Mouse (Mus musculus): ENCODE results near the gene Tmub2. TPM values are rescaled to one million over a fixed set of nuclear protein-coding genes. Genes with fewer than 3 reads are reported as not detected.

The Tmub2 gene
- polyA plus RNA-seq, 1 experiment from 2014 or later, result 64.5 TPM

- ATAC-seq (ENCODE audit: insufficient read depth, low FRiP score, low TSS enrichment) (no peak), DNase-seq (ENCODE audit: low spot score) (no peak)
- 77% methylated on average over 4 of the region's 4 CpGs for WGBS
- no peaks in the 10 kb centered on the region for H3K4me1 ChIP-seq (ENCODE audit: control insufficient read depth, insufficient read depth, low read length)
- no peaks in the 10 kb centered on the region for H3K9me3 ChIP-seq (ENCODE audit: control insufficient read depth, low read length)
- H3K27ac ChIP-seq (ENCODE audit: low read depth, low read length), result no peak overlapping the region
- no peak overlapping the region for H3K9ac ChIP-seq (ENCODE audit: low read length)
- H3K4me3 ChIP-seq (ENCODE audit: low read depth, low read length), result no peak overlapping the region
- H3K27me3 ChIP-seq (ENCODE audit: control insufficient read depth, insufficient read depth, low read length), result no peaks in the 10 kb centered on the region
- H3K36me3 ChIP-seq (ENCODE audit: control insufficient read depth, insufficient read depth, low read length), result no peaks in the 10 kb centered on the region
- H3K4me2 ChIP-seq (ENCODE audit: low read depth), result no peak overlapping the region
These were observed 49.3 kb downstream of the Tmub2 start for GRCm38 (mm10) chr11:102334010-102334409.

GRCm38 (mm10) chr11:102334973-102335700 is 50.4 kb downstream of the Tmub2 start:
- Histone ChIP-seq H3K27me3 (ENCODE audit: control insufficient read depth, insufficient read depth, low read length) (no peaks in the 10 kb centered on the region), H3K36me3 (ENCODE audit: control insufficient read depth, insufficient read depth, low read length) (no peaks in the 10 kb centered on the region), H3K4me1 (ENCODE audit: control insufficient read depth, insufficient read depth, low read length) (no peaks in the 10 kb centered on the region), H3K9me3 (ENCODE audit: control insufficient read depth, low read length) (no peaks in the 10 kb centered on the region), H3K27ac (ENCODE audit: low read depth, low read length) (no peak overlapping the region), H3K4me2 (ENCODE audit: low read depth) (no peak overlapping the region), H3K4me3 (ENCODE audit: low read depth, low read length) (no peak overlapping the region), H3K9ac (ENCODE audit: low read length) (no peak overlapping the region)
- DNase-seq (ENCODE audit: low spot score), result no peak
- 45% methylated on average over 9 of the region's 9 CpGs for WGBS
- no peak for ATAC-seq (ENCODE audit: insufficient read depth, low FRiP score, low TSS enrichment)

GRCm38 (mm10) chr11:102336191-102336590 is 51.5 kb downstream of the Tmub2 start:
- H3K9me3 ChIP-seq (ENCODE audit: control insufficient read depth, low read length), result no peaks in the 10 kb centered on the region
- H3K4me3 ChIP-seq (ENCODE audit: low read depth, low read length), result no peak overlapping the region
- no peak for ATAC-seq (ENCODE audit: insufficient read depth, low FRiP score, low TSS enrichment)
- no peaks in the 10 kb centered on the region for H3K4me1 ChIP-seq (ENCODE audit: control insufficient read depth, insufficient read depth, low read length)
- no peak for DNase-seq (ENCODE audit: low spot score)
- no peaks in the 10 kb centered on the region for H3K27me3 ChIP-seq (ENCODE audit: control insufficient read depth, insufficient read depth, low read length)
- H3K36me3 ChIP-seq (ENCODE audit: control insufficient read depth, insufficient read depth, low read length), result no peaks in the 10 kb centered on the region
- H3K9ac ChIP-seq (ENCODE audit: low read length), result no peak overlapping the region
- WGBS, result 86% methylated on average over 1 of the region's 1 CpGs
- H3K27ac ChIP-seq (ENCODE audit: low read depth, low read length), result no peak overlapping the region
- no peak overlapping the region for H3K4me2 ChIP-seq (ENCODE audit: low read depth)

- Histone ChIP-seq H3K4me2 (ENCODE audit: low read depth) (no peak overlapping the region), H3K9ac (ENCODE audit: low read length) (no peak overlapping the region), H3K9me3 (ENCODE audit: control insufficient read depth, low read length) (no peaks in the 10 kb centered on the region), H3K27me3 (ENCODE audit: control insufficient read depth, insufficient read depth, low read length) (no peaks in the 10 kb centered on the region), H3K27ac (ENCODE audit: low read depth, low read length) (no peak overlapping the region), H3K4me3 (ENCODE audit: low read depth, low read length) (no peak overlapping the region), H3K36me3 (ENCODE audit: control insufficient read depth, insufficient read depth, low read length) (no peaks in the 10 kb centered on the region), H3K4me1 (ENCODE audit: control insufficient read depth, insufficient read depth, low read length) (no peaks in the 10 kb centered on the region)
- DNase-seq (ENCODE audit: low spot score) (no peak), ATAC-seq (ENCODE audit: insufficient read depth, low FRiP score, low TSS enrichment) (no peak)
- WGBS, result 47% methylated on average over 1 of the region's 1 CpGs
These were observed 53.2 kb downstream of the Tmub2 start for GRCm38 (mm10) chr11:102337921-102338320.

GRCm38 (mm10) chr11:102338561-102338960 is 53.8 kb downstream of the Tmub2 start:
- H3K9ac ChIP-seq (ENCODE audit: low read length), result no peak overlapping the region
- no peak overlapping the region for H3K4me3 ChIP-seq (ENCODE audit: low read depth, low read length)
- H3K4me2 ChIP-seq (ENCODE audit: low read depth), result no peak overlapping the region
- H3K27ac ChIP-seq (ENCODE audit: low read depth, low read length), result no peak overlapping the region
- no peaks in the 10 kb centered on the region for H3K9me3 ChIP-seq (ENCODE audit: control insufficient read depth, low read length)
- 46% methylated on average over 3 of the region's 3 CpGs for WGBS
- DNase-seq (ENCODE audit: low spot score) (no peak), ATAC-seq (ENCODE audit: insufficient read depth, low FRiP score, low TSS enrichment) (no peak)
- no peaks in the 10 kb centered on the region for H3K36me3 ChIP-seq (ENCODE audit: control insufficient read depth, insufficient read depth, low read length)
- no peaks in the 10 kb centered on the region for H3K27me3 ChIP-seq (ENCODE audit: control insufficient read depth, insufficient read depth, low read length)
- no peaks in the 10 kb centered on the region for H3K4me1 ChIP-seq (ENCODE audit: control insufficient read depth, insufficient read depth, low read length)

Other genes starting within 250 kb of the Tmub2 start
- gene Cd300lg, start 243.4 kb upstream of the Tmub2 start, polyA plus RNA-seq (2014; fragmentation: Nextera tagmentation; extraction: Ambion mirVana), result 0.12 and 0.26 TPM in 2 replicates
- 15.8 and 16.2 TPM in 2 replicates for gene Mpp2, start 196.4 kb upstream of the Tmub2 start, polyA plus RNA-seq (2014; fragmentation: Nextera tagmentation; extraction: Ambion mirVana)
- gene Ppy, start 183.6 kb upstream of the Tmub2 start, polyA plus RNA-seq (2014; fragmentation: Nextera tagmentation; extraction: Ambion mirVana), result not detected in 2 replicates
- 1.0 TPM in 1 of 2 replicates, not detected in the other for gene Pyy, start 177.1 kb upstream of the Tmub2 start, polyA plus RNA-seq (2014; fragmentation: Nextera tagmentation; extraction: Ambion mirVana)
- gene Nags, start 139.4 kb upstream of the Tmub2 start, polyA plus RNA-seq (2014; fragmentation: Nextera tagmentation; extraction: Ambion mirVana), result not detected in 2 replicates
- gene Tmem101, start 128.5 kb upstream of the Tmub2 start, polyA plus RNA-seq (2014; fragmentation: Nextera tagmentation; extraction: Ambion mirVana), result 34.2 and 34.9 TPM in 2 replicates
- gene Lsm12, start 99.6 kb upstream of the Tmub2 start, polyA plus RNA-seq (2014; fragmentation: Nextera tagmentation; extraction: Ambion mirVana), result 74.2 and 81.9 TPM in 2 replicates
- gene G6pc3, start 95.3 kb upstream of the Tmub2 start, polyA plus RNA-seq (2014; fragmentation: Nextera tagmentation; extraction: Ambion mirVana), result 30.0 and 35.3 TPM in 2 replicates
- 41.1 and 42.7 TPM in 2 replicates for gene Hdac5, start 54.8 kb upstream of the Tmub2 start, polyA plus RNA-seq (2014; fragmentation: Nextera tagmentation; extraction: Ambion mirVana)
- 17.9 and 18.6 TPM in 2 replicates for gene BC030867, start 36.0 kb upstream of the Tmub2 start, polyA plus RNA-seq (2014; fragmentation: Nextera tagmentation; extraction: Ambion mirVana)
- gene Asb16, start 16.2 kb upstream of the Tmub2 start, polyA plus RNA-seq (2014; fragmentation: Nextera tagmentation; extraction: Ambion mirVana), result not detected in 2 replicates
- 18.8 and 20.0 TPM in 2 replicates for gene Atxn7l3, start 11.7 kb downstream of the Tmub2 start, polyA plus RNA-seq (2014; fragmentation: Nextera tagmentation; extraction: Ambion mirVana)
- gene Ubtf, start 34.8 kb downstream of the Tmub2 start, polyA plus RNA-seq (2014; fragmentation: Nextera tagmentation; extraction: Ambion mirVana), result 86.0 and 93.2 TPM in 2 replicates
- 26.6 and 28.4 TPM in 2 replicates for gene Slc4a1, start 81.3 kb downstream of the Tmub2 start, polyA plus RNA-seq (2014; fragmentation: Nextera tagmentation; extraction: Ambion mirVana)
- gene Rundc3a, start 108.5 kb downstream of the Tmub2 start, polyA plus RNA-seq (2014; fragmentation: Nextera tagmentation; extraction: Ambion mirVana), result 46.7 and 51.5 TPM in 2 replicates
- 174 and 184 TPM in 2 replicates for gene Slc25a39, start 123.0 kb downstream of the Tmub2 start, polyA plus RNA-seq (2014; fragmentation: Nextera tagmentation; extraction: Ambion mirVana)
- gene Grn, start 145.4 kb downstream of the Tmub2 start, polyA plus RNA-seq (2014; fragmentation: Nextera tagmentation; extraction: Ambion mirVana), result 54.2 and 54.8 TPM in 2 replicates
- gene Fam171a2, start 162.8 kb downstream of the Tmub2 start, polyA plus RNA-seq (2014; fragmentation: Nextera tagmentation; extraction: Ambion mirVana), result 11.6 and 12.0 TPM in 2 replicates
- 5.3 and 6.1 TPM in 2 replicates for gene Itga2b, start 185.2 kb downstream of the Tmub2 start, polyA plus RNA-seq (2014; fragmentation: Nextera tagmentation; extraction: Ambion mirVana)